Mouse (Mus musculus) liver, adult (tissue): ENCODE measurements at regions not wholly inside any gene's neighbourhood (a gene's known extent, or its start where the extent isn't known, plus 50 kb on each side); places are given as distances from the start of the nearest gene placed in this dataset.

ENCODE experiments used
- GATA4 ChIP-seq: IDR thresholded peaks from 2 replicates; pipeline ENCODE4 v1.6.1; 2014; ENCODE audit warnings: mild to moderate bottlenecking, low read length; ENCODE audit not compliant: insufficient replicate concordance

DNA sequence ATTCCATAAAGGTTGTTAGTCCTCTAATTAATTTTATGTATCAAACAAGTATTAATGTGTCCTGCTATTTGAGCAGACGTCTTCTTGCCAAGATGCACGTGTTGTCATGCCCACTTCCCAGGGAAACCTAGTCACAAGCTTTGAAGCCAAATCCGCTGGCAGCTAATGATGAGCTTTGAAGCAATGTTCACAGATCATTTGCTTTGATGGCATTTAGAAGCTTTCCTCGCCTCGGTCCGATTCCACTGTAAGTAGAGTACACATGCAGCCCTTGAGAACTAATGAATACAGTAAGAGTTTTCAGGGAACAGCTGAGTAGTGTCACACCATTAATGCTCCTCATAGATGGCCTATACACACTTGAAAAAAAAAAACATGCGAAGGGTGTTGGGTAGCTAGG, 81.8 kb downstream of the Etaa1 start:
- TF ChIP-seq GATA4, result no peak

DNA sequence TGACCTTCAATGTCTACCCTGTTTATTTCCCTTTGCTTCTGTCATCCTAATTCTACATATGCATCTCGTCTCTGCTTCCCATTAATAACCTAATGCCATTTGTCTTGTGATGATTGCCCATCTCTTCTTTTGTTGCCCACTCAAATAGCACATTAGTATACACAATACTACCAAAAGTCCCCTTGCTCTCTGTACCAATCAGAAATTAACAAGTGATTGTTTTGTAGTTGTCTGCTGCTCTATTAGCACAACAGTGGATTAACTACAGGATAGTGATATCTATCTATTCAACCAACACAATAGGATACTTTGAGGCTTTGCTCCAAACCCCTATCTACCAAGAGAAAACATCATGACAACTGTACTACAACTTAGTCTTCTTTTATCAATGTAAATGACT, 70.4 kb downstream of the Etaa1 start:
- TF ChIP-seq GATA4, result no peak
